Mouse (Mus musculus): ENCODE results near the gene Catip.

- TF ChIP-seq CTCF (IDR thresholded peaks at IDR 0.05; ENCODE audit: low read depth) (no peak), EP300 (IDR thresholded peaks at IDR 0.05; ENCODE audit: low read depth) (no peak)
Observed at GRCm38 (mm10) chr1:74340361-74340764, 21.5 kb upstream of the Catip start.
